Mouse (Mus musculus): ENCODE data around the gene Crlf3.

GRCm38 (mm10) chr11:80101298-80101697 lies 20.5 kb upstream of the Crlf3 start:
- no peak for TF ChIP-seq POLR2A (IDR thresholded peaks at IDR 0.05; ENCODE audit: low read depth, low read length)
- TF ChIP-seq CTCF (IDR thresholded peaks at IDR 0.05; ENCODE audit: borderline replicate concordance, insufficient read depth, low read length), result no peak

Measured in embryonic fibroblast, embryonic 13.5 days (primary cell).